8 mouse cellular contexts compared by ENCODE assay signal in genomic region chr8:19706918-19707760, GRCm38 (mm10). TPM values are rescaled to one million over a fixed set of nuclear protein-coding genes. Genes with fewer than 3 reads are reported as not detected.
DNase-seq lines count a peak whose midpoint lies in the region; TF ChIP-seq lines count a peak whose summit lies in the region.
"Not testable (repeated sequence)": the region's sequence is repeated elsewhere in the genome, so short reads cannot be mapped to it uniquely, and the experiment has no call there.
"Had no signal": no experiment of that assay in that cellular context is flagged by ENCODE, and none has a peak within 500 bp of the region (broad histone marks: within the 10 kb centered on the region; RNA-seq: fewer than 3 reads in every experiment).

No protein-coding gene starts in this region.

- not testable (repeated sequence) for TF ChIP-seq POLR2A in small intestine, adult 2 months (IDR thresholded peaks at IDR 0.05; ENCODE audit: low read depth, low read length)

- 0 out of 2 replicates have a peak, but pooled peaks have one; percentile 18 for TF ChIP-seq CTCF in small intestine, adult 2 months (IDR thresholded peaks at IDR 0.05; ENCODE audit: extremely low read depth, insufficient read length, insufficient replicate concordance, low read depth, low read length)

- not testable (repeated sequence) for H3K27ac ChIP-seq in small intestine, adult 2 months (ENCODE audit: insufficient read depth, low read depth, low read length)

- not testable (repeated sequence) for H3K9me3 ChIP-seq in megakaryocyte, embryonic 14.5 days

- H3K27me3 ChIP-seq in megakaryocyte, embryonic 14.5 days (replicated peaks); small intestine, adult 2 months (ENCODE audit: control insufficient read depth, insufficient read depth, low read length): not testable (repeated sequence)

- intact Hi-C loops in gastrocnemius, postnatal 36 days (cut with DNase I); left cerebral cortex, postnatal 10 days (cut with DNase I): not testable (repeated sequence)

- peak overlapping the region; percentile 1 for H3K4me3 ChIP-seq in megakaryocyte, embryonic 14.5 days (replicated peaks)
- H3K4me3 ChIP-seq in small intestine, adult 2 months (ENCODE audit: low read depth, low read length), result not testable (repeated sequence)

- H3K4me1 ChIP-seq in megakaryocyte, embryonic 14.5 days; small intestine, adult 2 months (ENCODE audit: control insufficient read depth, insufficient read depth, insufficient read length, low read length): not testable (repeated sequence)

- WGBS in small intestine, adult 2 months, result 64% methylated on average over 7 of the region's 7 CpGs

- H3K36me3 ChIP-seq in megakaryocyte, embryonic 14.5 days (replicated peaks; ENCODE audit: low read length); small intestine, adult 2 months (ENCODE audit: control insufficient read depth, insufficient read depth, low read length): not testable (repeated sequence)

- DNase-seq in adipocyte (ENCODE audit: low spot score), result peak; percentile 85
- DNase-seq in cerebellum, postnatal 36 days, result peak; percentile 67 to 79
- DNase-seq in gastrocnemius, postnatal 36 days, result peak; percentile 75 to 81
- DNase-seq in kidney, adult 11 months, result peak; percentile 92
- peak; percentile 85 to 94 for DNase-seq in left cerebral cortex, postnatal 10 days (ENCODE audit: extremely low spot score in 1 of 2, low spot score in 2 of 2)

RNA-seq across cellular contexts. Expression of gene 4930467E23Rik, which starts 22.2 kb away (rescaled TPM):
- total RNA-seq in gastrocnemius, postnatal 36 days (2021), result not detected
- total RNA-seq in left cerebral cortex, postnatal 10 days (2021), result under 1 TPM in 1 of 2 experiments, not detected in 1; 0.30 TPM
- not detected in 2 replicates for polyA plus RNA-seq in megakaryocyte, embryonic 14.5 days (2012; ENCODE audit: insufficient read depth, low replicate concordance)
- not detected in 2 replicates for polyA plus RNA-seq in small intestine, adult 2 months (2012; rRNA removed)
- polyA plus RNA-seq: limb, embryonic 15.5 days had no signal
